Comparison of ENCODE assay signal across 8 mouse cellular contexts in genomic region chr19:38125219-38125610, GRCm38 (mm10). TPM values are rescaled to one million over a fixed set of nuclear protein-coding genes. Genes with fewer than 3 reads are reported as not detected.
DNase-seq lines count a peak whose midpoint lies in the region; ATAC-seq and TF ChIP-seq lines count a peak whose summit lies in the region.

TSS of gene Rbp4 (minus strand) at chr19:38125281.

- no peaks in the 10 kb centered on the region for H3K27me3 ChIP-seq in testis, adult 2 months (ENCODE audit: control insufficient read depth, insufficient read depth, low read length)
- H3K27me3 ChIP-seq in limb, embryonic 12.5 days: peaks cover 31% of the 10 kb centered on the region
- 0 out of 2 replicates have a peak, but pooled peaks cover 7% of the 10 kb centered on the region for H3K27me3 ChIP-seq in stomach, embryonic 15.5 days (replicated peaks)

- peak within 1 kb of the TSS; percentile 96 for H3K4me2 ChIP-seq in limb, embryonic 12.5 days
- peak within 1 kb of the TSS; percentile 92 for H3K4me2 ChIP-seq in stomach, embryonic 15.5 days

- H3K9ac ChIP-seq in limb, embryonic 12.5 days (replicated peaks): peak within 1 kb of the TSS; percentile 75
- 0 out of 2 replicates have a peak within 1 kb of the TSS, but pooled peaks have one; percentile 22 for H3K9ac ChIP-seq in stomach, embryonic 15.5 days

- DNase-seq in gastrocnemius, postnatal 4 days (ENCODE audit: low spot score in 2 of 2): no peak
- DNase-seq in gastrocnemius, postnatal 10 days: no peak
- DNase-seq in testis, postnatal 14 days (ENCODE audit: low spot score): no peak
- DNase-seq in urinary bladder, postnatal 10 days (ENCODE audit: low spot score): no peak

- 68% methylated on average over 6 of the region's 6 CpGs for WGBS in limb, embryonic 12.5 days
- WGBS in stomach, embryonic 15.5 days: 54% methylated on average over 6 of the region's 6 CpGs

- H3K4me1 ChIP-seq in testis, adult 2 months (ENCODE audit: control insufficient read depth, insufficient read depth, low read length): peaks cover 11% of the 10 kb centered on the region
- no peaks in the 10 kb centered on the region for H3K4me1 ChIP-seq in limb, embryonic 12.5 days (replicated peaks)
- no peaks in the 10 kb centered on the region for H3K4me1 ChIP-seq in stomach, embryonic 15.5 days

- TF ChIP-seq POLR2A in testis, adult 2 months (IDR thresholded peaks at IDR 0.05; ENCODE audit: control insufficient read depth, low read depth, low read length): no peak

- H3K36me3 ChIP-seq in testis, adult 2 months (ENCODE audit: control insufficient read depth, insufficient read depth, low read length): no peaks in the 10 kb centered on the region
- H3K36me3 ChIP-seq in limb, embryonic 12.5 days: no peaks in the 10 kb centered on the region
- H3K36me3 ChIP-seq in stomach, embryonic 15.5 days: no peaks in the 10 kb centered on the region

- H3K27ac ChIP-seq in testis, adult 2 months (ENCODE audit: control insufficient read depth, insufficient read depth, low read depth, low read length): peak within 1 kb of the TSS; percentile 51
- H3K27ac ChIP-seq in limb, embryonic 12.5 days: no peak within 1 kb of the TSS
- H3K27ac ChIP-seq in stomach, embryonic 15.5 days: peak within 1 kb of the TSS; percentile 16; the same call in 1 of the 2 replicates

- H3K4me3 ChIP-seq in testis, adult 2 months (ENCODE audit: control insufficient read depth, low read depth, low read length): peak within 1 kb of the TSS; percentile 87
- H3K4me3 ChIP-seq in limb, embryonic 12.5 days (replicated peaks): peak within 1 kb of the TSS; percentile 64
- peak within 1 kb of the TSS; percentile 47 for H3K4me3 ChIP-seq in stomach, embryonic 15.5 days (replicated peaks)

- no peak for TF ChIP-seq CTCF in testis, adult 2 months (IDR thresholded peaks at IDR 0.05; ENCODE audit: control insufficient read depth, insufficient read depth, insufficient replicate concordance, low read depth, low read length)

- no peak for ATAC-seq in limb, embryonic 12.5 days (ENCODE audit: insufficient number of reproducible peaks, insufficient read depth, low FRiP score, low TSS enrichment, low read depth)
- ATAC-seq in stomach, embryonic 15.5 days (ENCODE audit: insufficient read depth, low FRiP score, low read depth): no peak
- ATAC-seq in megakaryocyte progenitor cell, adult 5-6 weeks (replicated peaks; ENCODE audit: poor library complexity): no peak

- no peaks in the 10 kb centered on the region for H3K9me3 ChIP-seq in limb, embryonic 12.5 days
- H3K9me3 ChIP-seq in stomach, embryonic 15.5 days: no peaks in the 10 kb centered on the region

RNA-seq across cellular contexts. Expression of gene Rbp4, which starts in this region (rescaled TPM):
- total RNA-seq in gastrocnemius, postnatal 4 days (2021): 10 to 100 TPM; 10.6 to 19.7 TPM
- total RNA-seq in gastrocnemius, postnatal 10 days (2021): 1 to 10 TPM; 5.5 to 7.2 TPM
- 10.4 and 13.4 TPM in 2 replicates for polyA plus RNA-seq in testis, adult 2 months (2012; rRNA removed)
- polyA plus RNA-seq in limb, embryonic 12.5 days (2016; fragmentation: Nextera tagmentation; extraction: Ambion mirVana): 4.4 and 6.8 TPM in 2 replicates
- 102 and 206 TPM in 2 replicates for polyA plus RNA-seq in stomach, embryonic 15.5 days (2015; fragmentation: Nextera tagmentation; extraction: Ambion mirVana)
- not detected in 2 replicates for total RNA-seq in megakaryocyte progenitor cell, adult 5-6 weeks (2015)
- total RNA-seq in megakaryocyte progenitor cell, adult 5-6 weeks (2017): not detected in 2 replicates

Comparison
In these comparisons a context has a peak if more than half of its experiments do, and no peak if none do; other contexts are left out.
1. RNA of gene Rbp4 (total RNA-seq): 10.6 to 19.7 TPM in gastrocnemius, postnatal 4 days and 5.5 to 7.2 TPM in gastrocnemius, postnatal 10 days; not detected in megakaryocyte progenitor cell, adult 5-6 weeks; every median in the first group is over 4 times any median in the second.
2. Peak in every context shown above with its lines, with median percentiles within 50 percentile points of each other: H3K4me3 ChIP-seq.